Mouse (Mus musculus): ENCODE measurements around the gene Mrgprb3.

Mrgprb3 gene

DNA sequence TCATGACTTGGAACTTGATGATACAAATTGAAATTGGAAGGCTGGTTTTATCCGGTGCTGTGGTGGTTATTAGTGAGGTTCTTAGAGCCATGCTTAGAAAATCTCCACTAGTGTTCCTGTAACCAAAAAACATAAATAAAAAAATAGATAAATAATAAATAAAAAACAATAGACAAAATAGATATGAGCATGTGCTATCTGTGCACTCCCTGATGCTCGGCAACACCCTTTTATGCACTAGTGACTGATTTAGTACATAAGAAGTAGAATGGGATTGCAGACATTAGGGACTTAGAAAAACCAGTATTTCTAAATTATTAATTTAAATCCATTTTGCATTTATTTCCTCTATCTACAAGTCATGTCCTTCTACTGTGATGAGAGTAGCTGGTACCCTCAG is at the start of gene Mrgprb3:
TSS of gene Mrgprb3 (minus strand) at position 101 of the 400 bp plus-strand sequence.
- ATAC-seq (ENCODE audit: low TSS enrichment), result no peak
